Mouse (Mus musculus) heart, adult 18-20 months (tissue): ENCODE results near the gene Mien1. TPM values are rescaled to one million over a fixed set of nuclear protein-coding genes. Genes with fewer than 3 reads are reported as not detected.
A peak's percentile ranks its signal among the peaks of the same experiment; 100 is the strongest.

ENCODE experiments used
- DNase-seq, 2 experiments: peaks; one replicate each; pipeline ENCODE4 v3.0.0; 2021 to 2022; ENCODE audit warnings: mixed read lengths in 1 of 2
- total RNA-seq, 2 experiments: library from RNA; stranded (reverse); gene quantifications; 2 replicates each; pipeline ENCODE4 v1.2.3; 2021

The Mien1 gene
- total RNA-seq, 2 experiments from 2014 or later, result 63.9 to 65.9 TPM

DNA sequence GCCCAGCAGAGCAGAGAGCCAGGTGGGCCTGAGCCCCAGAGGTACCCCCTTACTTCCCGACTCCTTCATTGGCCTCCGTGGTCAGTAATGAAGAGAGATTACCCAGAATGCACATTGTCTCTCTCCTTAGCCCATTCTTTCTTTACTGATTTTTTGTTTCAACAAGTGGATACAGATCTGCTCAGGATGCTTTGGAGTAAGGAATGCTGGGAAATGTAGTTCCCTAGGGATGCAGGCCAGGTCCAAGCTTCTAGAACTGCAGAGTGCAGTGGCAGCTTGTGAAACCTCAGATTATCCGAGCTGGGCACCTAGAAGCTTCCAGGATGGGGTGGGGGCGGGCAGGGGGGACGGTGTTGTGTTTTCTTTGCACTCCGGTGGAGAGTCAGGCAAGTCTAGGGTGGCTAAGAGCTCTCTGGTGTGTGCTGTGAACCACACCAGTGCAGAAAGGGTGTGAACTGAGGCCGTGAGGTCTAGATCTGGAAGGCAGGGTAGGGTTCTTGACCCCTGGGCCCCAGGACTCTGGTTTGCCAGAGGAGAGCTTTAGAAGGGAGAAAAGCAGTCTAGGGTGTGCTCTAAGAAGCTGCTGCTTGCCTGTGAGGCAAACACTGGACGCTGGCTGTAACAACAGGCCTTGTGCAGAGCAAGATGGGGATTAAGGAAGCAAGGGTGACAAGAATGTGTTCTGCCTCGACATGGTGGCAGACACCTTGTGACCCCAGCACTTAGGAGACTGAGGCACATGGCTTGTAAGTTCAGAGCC is 6.9 kb downstream of the Mien1 start:
- DNase-seq, result no peak

DNA sequence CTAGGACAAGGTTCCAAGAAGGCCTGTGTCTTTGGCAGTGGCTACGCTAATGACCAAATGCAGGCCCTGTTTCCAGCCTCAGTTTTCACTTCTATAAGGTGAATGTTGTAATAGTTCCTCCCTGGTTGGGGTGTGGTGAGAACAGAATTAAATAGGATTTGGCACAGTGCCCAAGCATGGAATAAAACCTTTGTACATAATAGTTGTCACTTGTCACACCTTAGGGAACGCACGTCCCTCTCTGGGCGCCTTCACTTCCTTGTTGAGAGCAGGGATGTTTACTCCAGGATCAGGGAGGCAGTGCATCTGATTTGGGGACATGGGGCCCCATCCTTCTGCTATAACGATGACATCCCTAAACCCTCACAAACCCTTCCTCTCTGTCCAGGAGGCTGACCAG is 10.4 kb downstream of the Mien1 start:
- no peak for DNase-seq

DNA sequence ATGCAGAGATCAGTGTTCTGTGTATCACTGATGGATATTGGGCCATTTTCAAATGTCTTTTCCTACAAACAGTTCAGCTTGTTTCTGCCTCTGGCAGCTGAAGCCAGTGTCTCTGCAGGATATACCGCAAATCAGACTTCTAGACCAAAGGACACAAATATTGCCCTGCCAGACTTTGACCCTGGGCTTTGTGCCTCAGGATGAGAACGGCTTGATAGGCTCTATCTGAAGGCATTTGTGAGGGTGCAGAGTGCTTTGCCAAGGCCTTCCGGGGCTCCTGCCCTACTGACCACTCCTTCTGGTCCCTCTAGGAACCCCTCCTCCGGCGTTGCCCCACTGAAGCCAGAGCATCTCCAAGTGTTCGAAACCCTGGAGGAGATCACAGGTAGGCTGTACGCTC is 12.2 kb downstream of the Mien1 start:
- DNase-seq, result no peak

DNA sequence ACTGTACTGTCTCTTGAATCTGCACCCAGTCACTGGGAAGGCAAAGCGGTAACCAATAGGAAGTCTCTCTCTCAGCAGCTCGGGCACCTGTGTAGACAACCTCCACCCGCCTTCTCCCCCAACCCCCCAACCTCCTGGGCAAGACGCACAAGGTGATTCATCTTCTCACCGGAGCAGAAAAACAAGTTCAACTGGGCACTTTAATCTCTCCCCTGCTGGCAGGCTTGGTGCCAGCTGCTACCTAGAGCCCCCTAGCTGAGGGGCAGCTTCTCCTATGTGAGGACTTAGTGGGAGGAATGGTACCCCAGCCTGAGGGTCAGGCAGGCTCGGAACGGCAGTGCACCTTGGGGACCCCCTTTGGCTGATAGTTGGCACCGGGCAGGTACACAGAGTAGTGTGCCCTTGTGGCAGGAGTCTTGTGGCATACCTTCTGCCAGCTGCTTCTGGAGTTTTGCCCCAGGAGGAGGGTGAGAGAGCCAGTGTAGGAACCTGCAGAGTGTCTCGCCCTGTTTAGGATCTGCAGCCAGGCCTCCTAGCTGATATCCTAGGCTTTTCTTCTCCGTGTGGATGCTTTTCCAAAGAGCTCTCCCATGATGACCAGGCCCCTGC is 19.7 kb downstream of the Mien1 start:
- no peak for DNase-seq

DNA sequence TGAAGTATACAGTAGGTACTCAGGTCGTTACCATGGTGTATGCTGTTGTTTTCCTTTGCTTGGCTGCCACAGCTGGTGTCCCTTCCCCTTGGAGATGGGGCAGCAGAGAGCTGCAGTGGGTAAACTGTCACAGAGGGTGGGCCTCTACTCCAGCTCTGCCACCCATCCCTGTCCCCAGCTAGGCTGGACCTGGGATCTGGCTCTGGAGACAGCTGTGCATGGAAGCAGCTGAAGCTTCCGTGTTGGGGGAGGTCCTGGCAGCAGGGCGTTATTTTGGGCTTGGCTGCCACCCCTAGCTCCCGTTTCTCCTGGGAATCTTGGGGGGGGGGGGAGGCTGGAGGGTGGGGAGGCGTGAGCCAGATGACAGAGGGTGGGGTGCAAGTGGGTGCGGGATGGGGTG is 20.5 kb downstream of the Mien1 start:
- DNase-seq, result no peak

DNA sequence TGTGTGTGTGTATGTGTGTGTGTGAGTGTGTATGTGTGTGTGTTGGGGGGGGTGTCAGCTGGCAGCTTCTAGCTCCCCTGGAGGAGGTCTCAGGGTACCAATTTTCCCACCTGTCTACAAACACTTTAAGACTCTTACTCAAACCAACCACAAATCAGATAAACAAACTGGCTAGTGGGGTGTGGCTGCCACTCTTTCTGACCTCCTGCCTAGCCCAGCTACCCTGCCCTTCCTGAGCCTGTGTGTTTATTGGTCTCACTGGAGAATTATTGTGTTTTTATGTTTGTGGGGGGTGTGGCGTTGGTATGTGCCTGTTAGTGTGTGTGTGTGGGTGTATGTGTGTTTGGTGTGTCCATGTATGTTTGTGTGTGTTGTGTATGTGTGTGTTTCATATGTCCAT is 21.7 kb downstream of the Mien1 start:
- DNase-seq, result no peak

DNA sequence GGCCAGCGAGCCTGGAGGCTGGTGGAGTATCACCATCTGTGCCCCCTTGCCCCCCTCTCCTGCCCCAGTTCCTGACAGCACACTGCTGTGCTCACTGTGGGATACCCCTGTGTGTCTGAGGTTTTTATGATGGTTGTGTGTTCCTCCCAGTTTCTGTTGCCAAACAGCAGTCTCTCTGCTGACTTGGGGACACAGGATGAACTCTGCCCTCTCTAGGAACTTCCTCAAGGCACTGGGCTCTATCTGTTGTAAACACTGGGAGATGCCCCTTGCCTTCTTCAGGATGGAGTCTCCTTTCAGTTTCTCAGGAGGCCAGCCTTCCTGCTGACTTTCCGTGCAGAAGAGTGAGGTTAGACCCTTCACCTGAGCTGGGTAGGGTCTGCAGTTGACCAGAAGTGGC is 24.6 kb downstream of the Mien1 start:
- DNase-seq, result no peak

DNA sequence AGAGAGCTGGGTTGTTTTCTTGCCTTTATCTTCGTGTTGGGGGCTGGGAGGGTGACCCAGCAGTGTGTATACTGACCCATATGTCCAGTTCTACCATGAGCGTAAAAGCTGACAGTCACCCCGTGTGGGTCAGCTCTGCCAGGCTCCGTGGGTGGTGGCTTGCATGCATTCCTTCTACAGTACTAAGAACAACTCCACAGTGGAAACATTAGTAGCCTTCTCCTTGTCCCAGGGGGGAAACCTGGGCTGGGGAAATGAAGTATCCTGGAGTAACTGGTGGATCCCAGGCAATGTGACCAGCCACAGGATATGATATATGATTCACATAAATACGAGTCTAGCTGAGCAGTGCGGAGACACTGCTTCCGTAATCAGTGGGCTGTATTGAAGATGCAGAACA is 25.1 kb downstream of the Mien1 start:
- DNase-seq, result no peak

DNA sequence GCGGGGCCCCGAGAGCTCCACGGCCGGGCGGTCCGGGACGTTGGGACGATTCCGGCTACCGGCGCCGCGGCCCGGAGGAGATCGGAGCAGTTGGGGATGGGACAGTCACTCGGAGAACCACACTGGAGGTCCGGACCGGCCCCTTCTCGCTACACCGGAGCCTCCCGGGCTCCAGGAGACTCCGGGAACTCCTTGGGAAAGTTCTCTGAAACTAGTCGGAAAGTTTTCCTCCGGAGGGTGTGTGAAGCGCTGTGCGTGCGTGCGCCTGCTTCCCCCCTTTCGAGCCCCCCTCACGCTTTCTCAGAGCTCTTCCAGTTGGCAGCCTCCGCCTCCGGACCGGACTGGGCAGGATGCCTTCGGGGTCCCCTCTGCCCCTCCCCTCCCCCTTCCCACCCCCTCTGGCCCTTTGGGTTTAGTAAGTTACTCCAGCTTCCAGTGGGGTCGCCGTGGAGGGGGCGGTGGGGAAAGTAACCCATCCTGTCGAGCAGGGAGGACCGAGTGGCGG is 25.9 kb downstream of the Mien1 start:
- peak; percentile 40 to 63 for DNase-seq

DNA sequence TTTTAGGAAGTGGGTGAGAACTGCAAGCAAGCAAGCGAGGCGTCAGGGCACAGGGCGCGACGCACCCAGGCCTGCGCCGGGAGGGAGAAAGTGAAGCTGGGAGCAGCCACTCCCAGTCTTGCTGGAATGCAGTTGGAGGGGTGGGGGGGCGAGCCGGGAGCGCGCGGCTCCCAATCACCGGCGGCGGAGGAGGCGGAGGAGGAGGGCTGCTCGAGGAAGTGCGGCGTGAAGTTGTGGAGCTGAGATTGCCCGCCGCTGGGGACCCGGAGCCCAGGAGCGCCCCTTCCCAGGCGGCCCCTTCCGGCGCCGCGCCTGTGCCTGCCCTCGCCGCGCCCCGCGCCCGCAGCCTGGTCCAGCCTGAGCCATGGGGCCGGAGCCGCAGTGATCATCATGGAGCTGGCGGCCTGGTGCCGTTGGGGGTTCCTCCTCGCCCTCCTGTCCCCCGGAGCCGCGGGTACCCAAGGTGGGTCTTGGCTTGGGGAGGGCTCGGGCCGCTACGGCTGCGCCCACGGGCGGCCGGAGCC is 26.5 kb downstream of the Mien1 start, which contains the start of gene Erbb2:
Gene Erbb2 (plus strand): TSS at position 198 of the 524 bp plus-strand sequence.
- DNase-seq, result peak; percentile 77 to 85

DNA sequence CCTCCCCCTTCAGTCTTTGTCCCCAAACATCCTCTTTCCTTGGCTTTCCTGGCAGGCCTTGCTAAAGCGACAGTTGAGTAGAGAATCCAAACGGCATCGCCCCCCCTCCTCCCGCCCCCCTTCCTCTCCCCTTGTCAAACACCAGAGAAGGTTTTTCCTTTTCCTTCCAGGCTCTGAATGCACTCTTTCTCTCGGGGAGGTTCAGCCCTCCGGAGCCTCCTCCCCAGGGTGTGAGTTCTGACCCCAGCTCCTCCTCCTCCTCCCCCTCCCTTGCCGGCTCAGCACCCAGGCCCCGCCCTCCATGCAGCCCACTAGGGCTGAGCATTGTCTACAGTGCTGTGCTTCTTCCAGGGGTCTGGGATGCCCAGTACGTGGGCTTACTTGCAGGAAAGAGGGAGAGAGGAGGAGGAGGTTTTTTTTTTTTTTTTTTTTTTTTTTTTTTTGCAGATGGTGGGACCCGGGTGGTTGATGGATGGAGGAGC is 29.4 kb downstream of the Mien1 start:
- no peak for DNase-seq

DNA sequence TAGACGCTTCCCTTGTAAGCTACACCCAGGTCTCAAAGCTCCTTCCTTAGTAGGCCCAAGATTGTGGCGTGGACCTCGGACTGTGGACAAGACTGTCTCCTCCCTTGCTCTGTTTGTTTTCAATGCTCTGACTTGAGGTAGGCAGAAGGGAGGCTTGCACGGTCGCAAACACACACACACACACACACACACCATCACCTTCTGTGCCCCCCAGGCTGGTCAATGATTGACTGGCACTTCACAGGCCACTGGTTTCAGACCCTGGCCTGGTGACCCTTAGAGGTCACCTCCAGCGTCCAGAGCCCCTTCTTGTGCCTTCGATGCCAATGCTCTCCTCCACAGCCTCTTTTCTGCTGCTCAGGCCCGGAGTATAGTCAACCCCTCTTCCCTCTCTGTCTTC is 29.9 kb downstream of the Mien1 start:
- no peak for DNase-seq

DNA sequence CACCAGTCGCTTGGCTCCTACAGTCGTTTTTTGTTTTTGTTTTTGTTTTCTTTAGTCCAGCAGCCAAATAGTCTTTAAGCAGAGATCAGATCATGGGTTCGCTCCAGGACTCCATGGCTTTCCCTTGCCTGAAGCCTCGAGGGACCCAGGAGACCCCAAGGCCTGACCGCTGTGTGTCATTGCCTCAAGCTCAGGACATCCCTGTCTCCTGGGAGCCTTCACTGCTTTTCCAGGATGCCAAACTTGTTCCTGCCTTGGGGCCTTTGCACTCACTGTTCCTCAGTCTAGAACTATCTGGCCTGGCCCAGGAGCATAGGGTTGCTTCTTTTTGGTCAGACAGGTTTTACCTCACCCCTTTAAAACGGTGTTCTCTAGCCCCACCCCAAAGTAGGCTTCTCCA is 32.2 kb downstream of the Mien1 start:
- DNase-seq, result no peak

DNA sequence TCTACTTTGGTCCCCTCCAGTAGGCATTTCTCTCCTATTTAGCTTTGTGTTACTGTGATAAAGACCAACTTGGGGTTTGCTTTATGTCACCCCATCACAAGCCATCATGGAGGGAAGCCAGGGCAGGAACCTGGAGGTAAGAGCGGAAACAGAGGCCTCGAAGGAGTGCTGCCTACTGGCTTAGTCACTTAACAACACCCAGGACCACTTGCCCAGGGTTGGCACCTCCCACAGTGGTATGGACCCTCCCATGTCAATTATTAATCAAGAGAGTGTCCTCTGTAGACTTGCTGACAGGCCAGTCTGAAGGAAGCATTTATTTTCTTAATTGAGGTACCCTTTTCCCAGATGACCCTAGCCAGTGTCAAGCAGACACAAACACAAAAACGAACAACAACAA is 38.0 kb downstream of the Mien1 start:
- no peak for DNase-seq

DNA sequence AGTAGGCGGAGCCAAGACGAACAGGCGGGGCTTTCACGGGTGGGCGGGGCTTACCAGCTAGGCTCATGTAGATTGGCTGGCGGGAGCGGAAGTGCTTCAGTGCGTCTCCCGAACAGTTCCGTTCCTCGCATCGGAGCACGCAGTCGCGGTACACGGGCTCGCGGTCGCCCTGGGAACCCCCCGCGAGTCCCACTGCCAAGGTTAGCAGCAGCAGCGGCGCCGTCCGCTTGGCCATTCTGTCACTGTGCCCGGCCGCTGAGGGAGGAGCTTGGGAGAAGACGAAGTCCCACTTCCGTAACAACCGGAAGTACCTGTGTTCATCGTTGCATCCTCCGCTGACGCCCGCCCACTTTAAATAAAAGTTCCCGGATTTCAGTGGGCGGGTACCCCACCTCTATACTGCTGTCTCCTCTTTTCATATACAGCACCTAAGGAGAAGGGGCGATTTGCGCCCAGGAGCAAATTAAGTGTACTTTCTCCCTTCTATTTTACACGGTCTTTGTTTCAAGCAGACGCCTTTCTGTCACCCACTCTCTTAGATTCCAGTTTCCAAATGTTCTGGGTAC is 38.5 kb downstream of the Mien1 start, which contains the start of gene Pgap3:
Gene Pgap3 (minus strand): TSS at position 330 of the 566 bp plus-strand sequence.
- DNase-seq, result peak; percentile 92

DNA sequence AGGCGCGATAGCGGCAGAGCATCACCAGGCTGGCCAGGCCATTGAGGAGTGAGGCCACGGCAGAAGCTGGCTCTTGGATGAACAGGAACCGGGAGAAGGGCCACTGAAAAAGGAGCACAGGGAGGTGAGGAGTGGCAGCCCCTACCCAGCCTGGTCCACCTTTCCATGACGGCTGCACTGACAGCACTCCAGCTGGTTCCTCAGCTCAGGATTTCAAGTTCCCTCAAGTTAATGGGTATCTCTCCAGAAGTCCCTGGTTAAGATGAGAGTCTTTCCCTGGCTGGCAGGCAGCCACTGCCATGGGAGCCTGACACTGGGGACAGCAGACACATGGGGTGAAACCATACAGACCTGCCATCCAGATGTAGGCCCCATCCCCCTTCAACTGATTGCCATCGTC is 40.8 kb downstream of the Mien1 start:
- DNase-seq, result no peak

DNA sequence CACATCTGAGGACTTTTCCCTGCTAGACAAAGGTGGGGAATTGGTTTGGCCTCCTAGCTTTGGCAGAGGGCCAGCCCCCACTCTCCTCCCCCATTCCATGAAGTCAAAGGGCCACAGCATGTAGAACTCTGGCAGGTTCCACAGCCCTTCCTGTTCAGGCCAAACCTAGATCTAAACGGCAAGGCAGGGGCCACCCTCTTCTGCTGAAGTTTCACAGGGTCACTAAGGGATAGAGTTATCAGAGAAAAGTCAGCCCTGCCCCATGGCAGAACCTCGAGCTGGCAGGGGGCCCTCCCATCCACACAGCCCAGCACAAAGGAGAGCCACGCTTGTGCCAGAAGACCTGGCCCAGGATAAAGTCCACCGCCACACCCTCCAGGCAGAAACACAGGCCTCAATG is 43.8 kb downstream of the Mien1 start:
- peak; percentile 66 to 83 for DNase-seq

DNA sequence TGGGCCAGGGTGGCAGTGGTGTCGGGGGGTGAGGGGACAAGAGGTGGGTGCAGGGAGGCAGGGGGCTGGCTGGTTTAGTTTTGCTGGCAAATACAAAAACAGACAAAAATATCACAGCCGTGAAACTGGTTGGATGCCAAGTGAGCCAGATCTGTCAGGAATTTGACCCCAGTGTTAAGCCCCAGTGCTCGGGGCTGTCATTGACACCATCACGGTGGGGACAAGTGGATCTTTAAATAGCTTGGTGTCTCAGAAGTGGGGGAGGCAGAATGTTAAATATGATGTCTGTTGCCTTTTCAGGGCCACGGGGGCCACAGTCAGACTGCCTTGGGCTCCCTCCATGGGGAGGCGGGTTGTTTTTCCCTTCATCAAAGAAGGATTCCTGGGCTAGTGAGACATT is 44.5 kb downstream of the Mien1 start:
- DNase-seq, result peak; percentile 71 to 81

DNA sequence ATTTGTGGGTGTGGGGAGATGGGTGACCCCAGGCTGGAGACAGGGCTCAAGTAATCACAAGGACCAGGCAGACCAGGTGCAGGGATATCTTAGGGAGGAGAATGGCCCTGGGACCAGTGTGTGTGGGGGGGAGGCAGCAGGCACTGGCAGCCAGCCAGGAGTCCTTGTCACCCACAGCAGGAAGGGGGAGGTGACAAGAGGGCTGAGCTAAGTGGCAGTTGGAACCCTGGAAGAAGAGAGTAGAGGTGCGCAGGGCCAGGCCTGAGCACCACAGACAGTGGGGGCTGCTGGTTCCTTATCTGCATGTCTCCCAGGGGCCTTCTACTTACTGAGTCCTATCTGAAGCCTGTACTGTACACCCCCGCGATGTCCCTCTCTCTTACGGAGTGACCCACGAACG is 45.5 kb downstream of the Mien1 start:
- peak; percentile 59 to 65 for DNase-seq

DNA sequence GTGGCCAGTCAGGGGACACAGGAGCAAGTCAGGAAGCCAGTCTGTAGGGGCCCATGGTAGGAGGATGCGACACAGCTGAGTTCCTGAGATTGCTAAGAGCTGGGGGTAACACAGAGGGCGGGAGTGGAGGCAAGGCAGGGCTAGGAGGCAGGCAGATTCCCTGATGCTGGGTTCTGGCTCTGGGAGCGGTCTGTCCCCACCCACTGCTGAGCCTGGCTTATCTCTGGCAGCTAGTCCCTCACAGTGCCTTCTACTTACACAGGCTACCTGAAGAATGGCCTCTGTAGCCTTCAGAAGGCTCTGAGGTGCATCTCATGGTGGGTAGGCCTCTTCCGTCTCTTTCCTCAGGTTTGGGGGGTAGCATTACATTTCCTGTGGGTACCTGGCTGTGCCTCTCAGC is 46.1 kb downstream of the Mien1 start:
- no peak for DNase-seq

DNA sequence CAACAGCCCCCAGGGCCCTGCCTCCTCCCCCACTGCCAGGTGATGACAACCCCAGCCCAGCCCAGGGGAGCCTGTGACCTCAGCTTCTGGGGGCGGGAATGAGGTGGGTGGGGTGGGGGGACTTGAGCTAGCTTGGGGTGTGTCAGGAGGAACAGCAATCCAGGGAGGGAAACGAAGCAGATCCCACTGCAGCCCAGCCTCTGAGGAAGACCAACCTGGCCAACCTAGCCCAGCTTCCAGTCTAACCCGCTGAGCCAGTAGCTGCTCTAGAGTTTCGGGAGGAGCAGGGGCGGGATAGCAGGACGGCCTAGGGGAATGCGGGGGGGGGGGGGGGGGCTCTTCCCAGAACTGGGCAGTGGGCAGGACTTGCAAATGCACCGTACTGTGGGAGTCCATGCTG is 46.8 kb downstream of the Mien1 start:
- DNase-seq, result no peak

DNA sequence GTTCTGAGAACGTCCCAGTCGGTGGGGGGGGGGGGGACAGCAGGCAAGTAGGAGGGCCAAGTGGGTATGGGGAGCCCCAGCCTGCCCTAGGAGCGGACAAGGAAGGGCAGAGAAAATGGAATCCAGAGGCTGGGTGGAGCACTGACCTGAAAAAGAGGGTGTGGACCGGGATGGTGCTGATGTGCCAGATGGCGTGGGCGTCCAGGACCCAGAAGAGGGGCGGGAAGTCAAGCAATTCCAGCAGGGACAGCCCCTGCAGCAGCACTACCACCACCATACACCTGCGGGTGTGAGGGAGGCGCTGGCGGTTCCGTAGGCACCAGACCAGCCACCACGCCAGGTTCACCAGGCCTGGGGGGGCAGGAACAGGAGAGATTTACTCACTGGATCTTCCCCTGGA is 48.6 kb downstream of the Mien1 start:
- no peak for DNase-seq

DNA sequence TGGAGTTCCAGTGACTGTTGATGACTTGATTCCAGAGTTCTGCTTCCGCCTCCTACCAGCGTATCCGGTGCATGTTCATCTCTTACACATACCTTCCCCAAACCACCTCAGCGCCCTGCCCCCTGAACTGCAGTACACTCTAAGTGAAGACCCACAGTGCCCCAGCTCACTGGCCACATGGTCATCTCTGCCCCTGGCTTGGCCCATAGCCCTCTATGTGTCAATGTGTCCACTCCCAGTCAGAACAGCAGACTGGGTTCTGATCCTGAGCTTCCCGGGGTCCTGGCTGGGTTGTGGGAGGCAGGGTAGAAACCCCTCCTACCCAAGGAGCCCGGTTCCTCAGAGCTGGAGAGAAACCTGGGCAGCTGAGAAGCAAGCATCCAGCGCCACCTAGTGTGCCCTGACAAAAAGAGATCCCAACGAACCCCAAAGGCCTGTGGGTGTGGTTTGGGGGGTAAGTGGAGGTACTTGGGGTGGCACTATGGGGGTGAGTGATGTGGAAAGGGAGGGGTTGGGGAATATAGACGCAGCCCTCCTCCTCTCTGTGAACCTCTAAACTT is 49.5 kb downstream of the Mien1 start:
- DNase-seq, result peak in 1 of 2 experiments; percentile 65
